Mouse (Mus musculus) brain, embryonic 14.5 days (tissue): ENCODE measurements around the gene Olfr1320.

Source experiments
- CTCF ChIP-seq: fragments of 200-500 bp; IDR thresholded peaks from 2 replicates; pipeline ENCODE4 v1.5.1; 2012; ENCODE audit warnings: inconsistent platforms, mild to moderate bottlenecking, moderate library complexity, borderline replicate concordance; ENCODE audit not compliant: insufficient read depth, insufficient read length; ENCODE audit errors: extremely low read depth
- POLR2A ChIP-seq: fragments of 200-500 bp; IDR thresholded peaks from 2 replicates; pipeline ENCODE4 v1.6.1; 2012; ENCODE audit warnings: mild to moderate bottlenecking, inconsistent platforms, borderline replicate concordance; ENCODE audit not compliant: poor library complexity, insufficient read depth, insufficient read length, severe bottlenecking; ENCODE audit errors: extremely low read depth

DNA sequence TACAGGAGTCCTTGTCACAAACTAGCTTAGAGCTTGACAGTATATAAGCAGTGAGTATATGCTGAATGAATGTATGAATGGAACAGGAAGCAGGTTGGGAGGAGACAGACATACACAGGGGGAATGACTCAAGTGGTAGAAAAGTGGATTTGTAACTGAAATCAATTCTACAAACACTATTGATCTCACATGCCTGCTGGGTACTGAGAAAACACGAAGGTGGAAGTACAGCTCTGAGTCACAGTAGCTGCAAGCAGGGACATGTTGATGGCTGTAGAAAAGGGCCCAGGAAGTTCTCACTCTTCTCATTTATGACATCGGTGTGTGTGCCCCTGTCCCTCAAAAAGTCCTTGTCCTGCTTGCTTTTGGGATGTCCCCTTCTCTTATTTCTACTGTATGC, 40.9 kb upstream of the Olfr1320 start:
- TF ChIP-seq CTCF (no peak), POLR2A (no peak)
